Mouse (Mus musculus) gastrocnemius, adult 2 months (tissue): ENCODE results near the gene Ercc6l2. TPM values are rescaled to one million over a fixed set of nuclear protein-coding genes. Genes with fewer than 3 reads are reported as not detected.

ENCODE experiments used
- DNase-seq: peaks from one replicate; pipeline ENCODE4 v3.0.0; 2022
- H3K27ac ChIP-seq: fragments of 200-600 bp; 2 replicates; pipeline ENCODE4 v1.8.1; 2022; ENCODE audit warnings: mild to moderate bottlenecking
- H3K4me3 ChIP-seq: fragments of 200-600 bp; 2 replicates; pipeline ENCODE4 v1.8.1; 2022; ENCODE audit warnings: mild to moderate bottlenecking, moderate library complexity
- CTCF ChIP-seq: fragments of 200-600 bp; IDR thresholded peaks from 2 replicates; pipeline ENCODE4 v1.8.1; 2022; ENCODE audit warnings: antibody characterized with exemption, mild to moderate bottlenecking, moderate library complexity
- intact Hi-C: fragments of 180-260 bp; cut with DNase I; formaldehyde crosslinking; loops from one replicate; pipeline ENCODE4 v1.15.1; 2025
- long read RNA-seq, 2 experiments: library from polyadenylated mRNA; stranded (forward); transcript quantifications; one replicate each; pipeline ENCODE4 v2.0.0; 2021
- total RNA-seq, 2 experiments: library from RNA; stranded (reverse); gene quantifications; 2 replicates each; pipeline ENCODE4 v1.2.3; 2021

The Ercc6l2 gene
- 10 to 100 TPM; 19.4 to 20.2 TPM for total RNA-seq
- long read RNA-seq, experiment 1, partial matches to known transcripts = 6 of 15 reads
- long read RNA-seq, experiment 1, other reads (novel, unspliced or antisense) = 9 of 15 reads
- long read RNA-seq, experiment 2, partial matches to known transcripts = 5 of 18 reads
- long read RNA-seq, experiment 2, other reads (novel, unspliced or antisense) = 13 of 18 reads

DNA sequence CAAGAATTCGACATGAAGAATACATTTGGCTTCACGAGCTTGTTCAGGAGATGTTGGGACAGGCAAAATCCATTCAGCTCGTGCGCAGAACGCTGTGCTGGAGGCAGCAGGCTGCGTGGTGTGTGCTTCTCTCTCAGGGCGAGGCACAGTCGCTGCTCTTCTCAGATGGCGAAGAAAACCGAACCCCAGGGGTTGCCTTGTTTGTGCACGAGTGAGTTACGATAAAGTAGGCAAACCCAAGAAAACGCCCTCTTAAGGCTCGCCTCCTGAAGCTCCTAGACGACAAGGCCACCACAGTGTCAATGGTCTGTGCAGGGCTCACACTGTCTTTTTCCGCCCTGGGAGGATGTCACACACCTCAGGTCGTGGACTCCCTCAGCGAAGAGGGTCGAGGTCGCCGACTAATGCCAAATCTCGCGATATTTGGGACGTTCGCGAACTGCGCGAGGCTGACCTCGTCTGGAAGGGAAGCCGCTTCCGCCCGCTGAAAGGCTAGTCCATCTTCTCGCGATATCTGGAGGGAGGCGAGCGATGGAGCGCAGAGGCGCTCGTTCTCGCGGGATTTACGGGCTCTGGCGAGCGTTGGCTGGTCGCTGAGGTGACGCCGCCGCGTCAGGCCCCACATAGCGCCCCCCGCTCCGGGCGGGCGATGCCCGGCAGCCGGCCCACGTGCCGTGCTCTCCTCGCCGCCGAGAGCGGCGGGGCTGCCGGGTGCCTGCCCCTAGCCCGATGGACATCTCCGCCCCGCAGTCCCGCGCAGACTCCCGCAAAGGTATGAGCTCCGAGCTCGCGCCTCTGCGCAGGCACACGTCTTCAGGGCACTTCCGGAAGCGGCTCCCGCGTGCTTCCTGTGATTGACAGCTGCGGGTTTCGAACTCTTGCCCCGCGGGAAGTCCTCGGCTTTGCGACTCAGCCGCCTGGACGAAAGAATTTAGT lies at the start of gene Ercc6l2:
Gene Ercc6l2, plus strand, starts transcription at position 495 of the 936 bp plus-strand sequence.
- Histone ChIP-seq H3K4me3 (peak within 1 kb of the TSS; percentile 94), H3K27ac (peak within 1 kb of the TSS; percentile 99)
- peak; percentile 10; the same call in 1 of the 2 replicates for TF ChIP-seq CTCF
- intact Hi-C loops = loop anchor here (5.0 to 10.0 kb wide), 3 partner anchors 248 to 380 kb away; partner anchors contain the start of gene Zfp367
- peak; percentile 99 for DNase-seq

- Histone ChIP-seq H3K4me3 (no peak overlapping the region), H3K27ac (no peak overlapping the region)
- TF ChIP-seq CTCF = no peak
- intact Hi-C loops = no loop called here
- DNase-seq = no peak
Observed at GRCm38 (mm10) chr13:63766065-63766464, 49.0 kb upstream of the Ercc6l2 start.

DNA sequence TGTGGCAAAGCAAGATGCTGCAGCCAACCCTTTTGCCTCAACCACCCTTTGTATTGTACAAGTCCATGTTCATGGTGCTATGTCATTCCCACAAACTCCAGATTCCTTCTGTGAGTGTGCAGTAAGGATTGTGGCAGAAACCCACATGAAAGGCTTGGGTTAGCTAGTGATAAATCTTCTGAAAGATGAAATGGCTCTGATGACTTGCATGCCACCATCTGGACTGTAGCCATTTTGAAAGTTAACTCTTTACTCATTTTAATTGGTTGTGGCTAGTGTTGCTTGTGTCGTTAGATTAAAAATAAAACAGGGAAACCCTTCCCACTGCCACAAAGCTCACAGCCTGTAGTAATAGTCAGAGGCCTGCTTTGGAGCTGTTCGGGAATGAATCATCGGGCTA lies 44.0 kb upstream of the Ercc6l2 start:
- DNase-seq = no peak

GRCm38 (mm10) chr13:63778925-63779324 lies 36.1 kb upstream of the Ercc6l2 start:
- intact Hi-C loops = no loop called here
- no peak for DNase-seq
- no peak for TF ChIP-seq CTCF
- Histone ChIP-seq H3K4me3 (no peak overlapping the region), H3K27ac (no peak overlapping the region)

More for the DNA sequence above, 44.0 kb upstream of the Ercc6l2 start:
- Histone ChIP-seq H3K4me3 (no peak overlapping the region), H3K27ac (no peak overlapping the region)
- intact Hi-C loops = no loop called here
- TF ChIP-seq CTCF = no peak

GRCm38 (mm10) chr13:63779376-63780291 lies 35.4 kb upstream of the Ercc6l2 start:
- no peak for DNase-seq
- Histone ChIP-seq H3K27ac (no peak overlapping the region), H3K4me3 (no peak overlapping the region)
- no peak for TF ChIP-seq CTCF
- intact Hi-C loops = no loop called here

DNA sequence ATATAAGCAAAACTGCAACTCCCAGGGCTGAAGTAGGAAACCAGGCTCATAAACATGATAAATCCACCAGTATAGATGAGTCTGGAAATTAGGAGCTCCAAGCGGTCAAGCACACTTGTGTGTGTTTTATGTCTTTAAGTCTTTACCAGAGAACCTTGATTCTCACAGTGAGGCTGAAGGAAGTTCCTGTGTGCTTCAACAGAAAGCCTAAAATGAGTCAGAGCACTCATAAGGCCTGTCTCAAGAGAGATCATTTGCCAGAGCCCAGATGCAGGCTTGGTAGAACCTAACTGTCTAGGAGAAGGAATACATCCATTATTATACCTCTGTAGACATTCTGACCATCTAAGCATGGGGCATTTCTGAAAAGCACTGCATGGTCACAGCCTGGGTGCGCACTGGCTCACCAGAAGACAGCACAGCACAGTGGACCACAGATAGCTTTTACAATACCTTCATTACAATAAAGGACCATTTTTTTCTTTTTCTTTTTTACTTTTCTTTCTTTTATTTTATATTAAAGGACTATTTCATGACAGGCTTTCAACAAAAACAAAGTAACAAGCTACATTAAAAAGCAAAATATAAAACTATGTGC lies 22.7 kb upstream of the Ercc6l2 start:
- intact Hi-C loops = no loop called here
- no peak for TF ChIP-seq CTCF
- DNase-seq = no peak
- no peak overlapping the region for H3K27ac ChIP-seq
- no peak overlapping the region for H3K4me3 ChIP-seq

GRCm38 (mm10) chr13:63793345-63794308 lies 21.4 kb upstream of the Ercc6l2 start:
- H3K27ac ChIP-seq = no peak overlapping the region
- H3K4me3 ChIP-seq = no peak overlapping the region
- TF ChIP-seq CTCF = no peak
- no peak for DNase-seq
- intact Hi-C loops = no loop called here

DNA sequence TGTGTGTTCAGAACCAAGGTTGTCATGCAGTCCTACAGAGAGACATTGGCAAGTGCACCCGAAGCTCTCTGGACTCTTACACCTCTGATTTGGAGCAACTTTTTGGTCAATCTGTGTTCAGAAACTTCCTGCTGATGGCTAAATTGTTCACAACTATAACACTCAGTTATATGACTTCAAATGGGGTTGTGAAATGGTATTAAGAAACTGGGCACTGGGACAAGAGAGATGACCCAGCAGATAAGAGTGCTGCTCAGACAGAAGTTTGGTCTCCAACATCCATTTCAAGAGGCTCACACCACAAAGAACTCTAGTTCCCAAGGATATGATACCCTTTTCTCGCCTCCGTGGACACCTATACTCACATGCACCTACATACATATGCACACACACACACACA lies 16.4 kb upstream of the Ercc6l2 start:
- intact Hi-C loops = no loop called here
- no peak for DNase-seq
- H3K27ac ChIP-seq = no peak overlapping the region
- H3K4me3 ChIP-seq = no peak overlapping the region
- no peak for TF ChIP-seq CTCF

DNA sequence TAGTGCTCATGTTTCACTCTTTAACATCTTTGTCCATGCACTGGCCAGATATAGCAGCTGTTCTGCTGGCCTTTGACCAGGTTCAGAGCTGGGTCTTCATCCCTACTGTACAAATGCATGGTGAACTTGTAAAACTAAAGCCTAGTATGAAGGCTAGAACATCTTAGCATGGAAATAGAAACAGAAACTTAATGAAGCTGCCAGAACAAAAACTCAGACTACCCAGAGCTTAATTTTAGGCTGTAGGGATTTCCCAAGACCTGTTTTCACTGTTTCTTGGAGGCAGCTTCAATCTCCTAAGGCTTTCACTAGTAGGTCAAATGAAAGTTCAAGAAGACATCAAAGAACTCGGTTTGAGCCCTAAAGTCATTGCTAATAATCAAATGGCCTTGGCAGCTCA lies 15.1 kb upstream of the Ercc6l2 start:
- no peak for DNase-seq
- TF ChIP-seq CTCF = no peak
- H3K27ac ChIP-seq = no peak overlapping the region
- no peak overlapping the region for H3K4me3 ChIP-seq
- intact Hi-C loops = no loop called here

DNA sequence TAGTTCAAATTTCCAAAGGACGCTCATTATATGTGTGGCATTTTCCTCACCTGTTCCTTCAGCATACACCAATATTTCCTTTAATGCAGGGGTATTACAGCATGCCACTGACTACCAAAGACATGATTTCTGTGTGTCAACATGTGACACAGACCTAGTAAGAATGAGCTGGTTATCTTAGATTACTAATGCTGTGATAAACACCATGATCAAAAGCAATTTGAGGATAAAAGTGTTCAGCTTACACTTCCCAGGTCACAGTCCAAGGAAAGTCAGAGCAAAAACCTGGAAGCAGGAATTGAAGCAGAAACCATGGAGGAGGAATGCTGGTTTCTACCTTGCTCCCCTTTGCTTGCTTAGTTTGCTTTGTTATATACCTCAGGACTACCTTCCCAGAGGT lies 13.8 kb upstream of the Ercc6l2 start:
- intact Hi-C loops = no loop called here
- no peak overlapping the region for H3K4me3 ChIP-seq
- no peak overlapping the region for H3K27ac ChIP-seq
- DNase-seq = no peak
- no peak for TF ChIP-seq CTCF

DNA sequence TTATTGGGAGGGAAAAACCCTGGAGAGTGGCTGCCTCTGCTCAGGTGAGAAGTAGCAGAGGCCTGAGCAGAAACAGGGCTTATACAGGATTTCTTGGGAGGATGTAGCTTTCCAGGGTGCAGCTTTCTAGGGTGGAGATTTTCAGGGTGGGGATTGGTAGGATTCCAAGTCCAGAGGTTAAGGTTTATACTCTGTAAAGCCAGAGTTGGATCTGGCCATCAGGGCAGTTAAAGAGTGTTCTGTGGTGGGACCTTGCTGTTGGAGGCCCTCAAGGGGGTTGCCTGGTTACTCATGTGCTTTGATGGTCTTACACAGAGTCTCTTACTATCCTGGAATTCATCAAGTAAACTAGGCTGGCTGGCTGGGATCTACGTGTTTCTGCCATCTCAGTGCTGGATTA lies 7.8 kb upstream of the Ercc6l2 start:
- intact Hi-C loops = no loop called here
- no peak for TF ChIP-seq CTCF
- Histone ChIP-seq H3K27ac (no peak overlapping the region), H3K4me3 (no peak overlapping the region)
- no peak for DNase-seq
